Comparison of ENCODE assay signal across 8 mouse cellular contexts in genomic region chr4:149697506-149698196, GRCm38 (mm10). TPM values are rescaled to one million over a fixed set of nuclear protein-coding genes. Genes with fewer than 3 reads are reported as not detected.
A peak's percentile ranks its signal among the peaks of the same experiment; 100 is the strongest.
DNase-seq lines count a peak whose midpoint lies in the region; ATAC-seq lines count a peak whose summit lies in the region.

No protein-coding gene starts in this region.

- H3K36me3 ChIP-seq in forebrain, embryonic 14.5 days (ENCODE audit: control insufficient read depth, insufficient read depth, low read length) = no peaks in the 10 kb centered on the region
- no peaks in the 10 kb centered on the region for H3K36me3 ChIP-seq in limb, embryonic 13.5 days
- H3K36me3 ChIP-seq in midbrain, embryonic 12.5 days = no peaks in the 10 kb centered on the region

- H3K9me3 ChIP-seq in forebrain, embryonic 14.5 days (replicated peaks; ENCODE audit: control insufficient read depth, low read length) = no peaks in the 10 kb centered on the region
- H3K9me3 ChIP-seq in limb, embryonic 13.5 days = no peaks in the 10 kb centered on the region
- no peaks in the 10 kb centered on the region for H3K9me3 ChIP-seq in midbrain, embryonic 12.5 days

- peak; percentile 86 for DNase-seq in A20 (ENCODE audit: low read depth, low spot score)
- peak; percentile 67 to 71 for DNase-seq in CD8-positive naive resting alpha-beta T cell, adult 2 months (ENCODE audit: low read depth in 2 of 2, low spot score in 2 of 2)
- peak; percentile 11 for DNase-seq in forebrain, embryonic 14.5 days (ENCODE audit: low spot score)
- DNase-seq in thymus, postnatal 14 days = peak; percentile 76
- no peak for DNase-seq in ovary, postnatal 10 days (ENCODE audit: low spot score)
- no peak for DNase-seq in urinary bladder, postnatal 36 days (ENCODE audit: low spot score in 2 of 2)

- H3K27me3 ChIP-seq in forebrain, embryonic 14.5 days (replicated peaks; ENCODE audit: control insufficient read depth, insufficient read depth, low read length) = 0 out of 2 replicates have a peak, but pooled peaks cover 12% of the 10 kb centered on the region
- H3K27me3 ChIP-seq in limb, embryonic 13.5 days = peaks cover 36% of the 10 kb centered on the region
- peaks cover 53% of the 10 kb centered on the region for H3K27me3 ChIP-seq in midbrain, embryonic 12.5 days

- no peak overlapping the region for H3K27ac ChIP-seq in forebrain, embryonic 14.5 days (ENCODE audit: low read depth, low read length)
- H3K27ac ChIP-seq in limb, embryonic 13.5 days = no peak overlapping the region
- no peak overlapping the region for H3K27ac ChIP-seq in midbrain, embryonic 12.5 days (replicated peaks)

- peak overlapping the region; percentile 70 for H3K4me2 ChIP-seq in forebrain, embryonic 14.5 days (ENCODE audit: low read length)
- H3K4me2 ChIP-seq in limb, embryonic 13.5 days (replicated peaks) = peak overlapping the region; percentile 80
- peak overlapping the region; percentile 73 for H3K4me2 ChIP-seq in midbrain, embryonic 12.5 days (replicated peaks)

- peaks cover 5% of the 10 kb centered on the region; the same call in 1 of the 2 replicates for H3K4me1 ChIP-seq in forebrain, embryonic 14.5 days (ENCODE audit: control insufficient read depth, insufficient read depth, low read length)
- peaks cover 24% of the 10 kb centered on the region for H3K4me1 ChIP-seq in limb, embryonic 13.5 days
- peaks cover 10% of the 10 kb centered on the region for H3K4me1 ChIP-seq in midbrain, embryonic 12.5 days

- peak; percentile 33; the same call in 1 of the 2 replicates for ATAC-seq in forebrain, embryonic 14.5 days
- no peak for ATAC-seq in limb, embryonic 13.5 days (ENCODE audit: low FRiP score, low read depth)
- ATAC-seq in midbrain, embryonic 12.5 days (ENCODE audit: low FRiP score, low read depth) = peak; percentile 9

- H3K9ac ChIP-seq in forebrain, embryonic 14.5 days (ENCODE audit: low read length) = peak overlapping the region; percentile 62; the same call in 1 of the 2 replicates
- H3K9ac ChIP-seq in limb, embryonic 13.5 days = peak overlapping the region; percentile 69
- H3K9ac ChIP-seq in midbrain, embryonic 12.5 days (replicated peaks) = peak overlapping the region; percentile 52

- WGBS in forebrain, embryonic 14.5 days = 23% methylated on average over 15 of the region's 15 CpGs
- 23% methylated on average over 15 of the region's 15 CpGs for WGBS in limb, embryonic 13.5 days
- 24% methylated on average over 14 of the region's 15 CpGs for WGBS in midbrain, embryonic 12.5 days

- H3K4me3 ChIP-seq in forebrain, embryonic 14.5 days (ENCODE audit: low read depth, low read length) = peak overlapping the region; percentile 41
- peak overlapping the region; percentile 50 for H3K4me3 ChIP-seq in limb, embryonic 13.5 days
- peak overlapping the region; percentile 47 for H3K4me3 ChIP-seq in midbrain, embryonic 12.5 days

RNA-seq across cellular contexts. Expression of gene Pik3cd, which starts 4.7 kb away (rescaled TPM):
- 8.9 and 12.9 TPM in 2 replicates for polyA plus RNA-seq in forebrain, embryonic 14.5 days (2014; fragmentation: Nextera tagmentation; extraction: Ambion mirVana)
- polyA plus RNA-seq in limb, embryonic 13.5 days (2015; fragmentation: Nextera tagmentation; extraction: Ambion mirVana) = 4.7 and 5.0 TPM in 2 replicates
- 13.2 and 14.0 TPM in 2 replicates for polyA plus RNA-seq in midbrain, embryonic 12.5 days (2016; fragmentation: Nextera tagmentation; extraction: Ambion mirVana)

RNA-seq across cellular contexts. Expression of gene Tmem201, which starts 40.2 kb away (rescaled TPM):
- polyA plus RNA-seq in forebrain, embryonic 14.5 days (2014; fragmentation: Nextera tagmentation; extraction: Ambion mirVana) = 20.4 and 24.9 TPM in 2 replicates
- 34.7 and 36.2 TPM in 2 replicates for polyA plus RNA-seq in limb, embryonic 13.5 days (2015; fragmentation: Nextera tagmentation; extraction: Ambion mirVana)
- 38.2 and 39.3 TPM in 2 replicates for polyA plus RNA-seq in midbrain, embryonic 12.5 days (2016; fragmentation: Nextera tagmentation; extraction: Ambion mirVana)

Comparison
In these comparisons a context has a peak if more than half of its experiments do, and no peak if none do; other contexts are left out.
1. DNase-seq: peak in A20 (single experiment), CD8-positive naive resting alpha-beta T cell, adult 2 months (2 of 2), forebrain, embryonic 14.5 days (single experiment) and thymus, postnatal 14 days (single experiment); none in ovary, postnatal 10 days (single experiment) and urinary bladder, postnatal 36 days (0 of 2).
2. Peak in every context shown above with its lines, with median percentiles within 50 percentile points of each other: H3K4me2 ChIP-seq, H3K4me3 ChIP-seq and H3K9ac ChIP-seq.